Mouse (Mus musculus): Measurements from ENCODE around the gene Sh3bgrl3. TPM values are rescaled to one million over a fixed set of nuclear protein-coding genes. Genes with fewer than 3 reads are reported as not detected.
"Not testable (repeated sequence)": the region's sequence is repeated elsewhere in the genome, so short reads cannot be mapped to it uniquely, and the experiment has no call there.

Sh3bgrl3 gene
- polyA plus RNA-seq, 1 experiment from 2014 or later, result 312 TPM

DNA sequence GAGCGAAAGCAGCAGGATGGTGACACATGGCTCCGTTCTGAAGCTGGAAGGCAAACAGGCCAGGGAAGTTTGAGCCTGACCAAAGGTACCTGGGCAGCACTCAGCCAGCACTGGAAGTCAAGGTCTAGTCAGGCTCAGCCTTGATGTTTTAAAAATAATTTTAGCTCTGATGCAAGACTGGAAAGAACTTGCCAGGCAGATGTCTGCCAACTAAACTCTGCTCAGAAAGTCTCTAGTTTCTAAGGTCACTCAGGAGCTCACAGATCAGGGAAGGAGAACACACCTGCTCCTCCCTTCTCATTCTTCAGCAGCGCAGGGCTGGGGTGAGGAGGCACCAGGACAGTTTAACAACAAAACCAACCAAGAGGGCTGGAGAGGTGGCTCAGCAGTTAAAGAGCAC lies 25.8 kb upstream of the Sh3bgrl3 start:
- Histone ChIP-seq H3K36me3 (peaks cover 38% of the 10 kb centered on the region), H3K4me2 (replicated peaks) (no peak overlapping the region), H3K9ac (no peak overlapping the region), H3K9me3 (no peaks in the 10 kb centered on the region), H3K27me3 (replicated peaks) (no peaks in the 10 kb centered on the region), H3K27ac (no peak overlapping the region), H3K4me1 (no peaks in the 10 kb centered on the region), H3K4me3 (no peak overlapping the region)
- WGBS, result 98% methylated on average over 3 of the region's 3 CpGs
- ATAC-seq (ENCODE audit: low FRiP score, low read depth), result no peak

GRCm38 (mm10) chr4:134153656-134154055 lies 25.1 kb upstream of the Sh3bgrl3 start:
- Histone ChIP-seq H3K9me3 (no peaks in the 10 kb centered on the region), H3K27me3 (replicated peaks) (no peaks in the 10 kb centered on the region), H3K36me3 (peaks cover 41% of the 10 kb centered on the region), H3K9ac (no peak overlapping the region), H3K27ac (no peak overlapping the region), H3K4me3 (no peak overlapping the region), H3K4me2 (replicated peaks) (no peak overlapping the region), H3K4me1 (no peaks in the 10 kb centered on the region)
- 92% methylated on average over 3 of the region's 3 CpGs for WGBS
- ATAC-seq (ENCODE audit: low FRiP score, low read depth), result no peak

- Histone ChIP-seq H3K36me3 (peaks cover 51% of the 10 kb centered on the region), H3K4me3 (no peak overlapping the region), H3K9ac (no peak overlapping the region), H3K9me3 (no peaks in the 10 kb centered on the region), H3K4me2 (replicated peaks) (no peak overlapping the region), H3K27me3 (replicated peaks) (no peaks in the 10 kb centered on the region), H3K4me1 (no peaks in the 10 kb centered on the region), H3K27ac (no peak overlapping the region)
- 95% methylated on average over 3 of the region's 3 CpGs for WGBS
- no peak for ATAC-seq (ENCODE audit: low FRiP score, low read depth)
Measured at GRCm38 (mm10) chr4:134152112-134152511, 23.5 kb upstream of the Sh3bgrl3 start.

DNA sequence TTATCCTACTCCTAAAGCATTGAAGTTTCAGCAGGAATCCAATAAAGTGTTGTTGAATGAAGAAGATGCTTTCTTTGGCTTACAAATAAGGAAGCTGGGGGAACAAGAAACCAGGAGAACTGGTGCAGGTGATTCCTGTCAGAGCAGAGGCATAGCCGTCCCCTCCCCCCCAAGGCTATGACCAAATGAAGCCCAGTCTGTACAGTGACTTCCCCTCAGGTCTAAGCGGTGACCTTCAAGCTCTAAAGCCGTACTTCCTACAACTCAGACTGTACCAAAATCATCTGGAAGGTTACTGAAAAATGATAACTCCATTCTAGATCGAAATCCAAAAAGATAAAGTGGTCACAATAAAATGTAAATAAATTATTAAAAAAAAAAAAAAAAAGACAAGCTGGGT lies 20.8 kb upstream of the Sh3bgrl3 start:
- Histone ChIP-seq H3K27me3 (replicated peaks) (no peaks in the 10 kb centered on the region), H3K27ac (no peak overlapping the region), H3K4me3 (no peak overlapping the region), H3K4me1 (no peaks in the 10 kb centered on the region), H3K36me3 (peaks cover 48% of the 10 kb centered on the region), H3K9me3 (no peaks in the 10 kb centered on the region), H3K9ac (no peak overlapping the region), H3K4me2 (replicated peaks) (no peak overlapping the region)
- WGBS, result 93% methylated on average over 4 of the region's 4 CpGs
- ATAC-seq (ENCODE audit: low FRiP score, low read depth), result no peak

DNA sequence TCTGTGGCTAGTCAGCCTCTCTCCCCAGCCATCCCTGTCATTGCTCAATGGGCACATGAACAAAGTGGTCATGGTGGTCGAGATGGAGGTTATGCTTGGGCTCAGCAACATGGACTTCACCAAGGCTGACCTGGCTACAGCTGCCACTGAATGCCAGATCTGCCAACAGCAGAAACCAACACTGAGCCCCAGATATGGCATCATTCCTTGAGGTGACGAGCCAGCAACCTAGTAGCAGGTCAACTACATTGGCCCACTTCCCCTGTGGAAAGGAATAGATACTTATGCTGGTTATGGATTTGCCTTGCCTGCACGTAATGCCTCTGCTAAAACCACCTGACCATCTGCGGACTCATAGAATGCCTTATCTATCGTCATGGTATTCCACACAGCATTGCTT lies 15.7 kb upstream of the Sh3bgrl3 start:
- H3K36me3 ChIP-seq, result peaks cover 17% of the 10 kb centered on the region
- H3K4me1 ChIP-seq; ATAC-seq (ENCODE audit: low FRiP score, low read depth); H3K9ac ChIP-seq; H3K4me3 ChIP-seq; H3K9me3 ChIP-seq; H3K27ac ChIP-seq; H3K27me3 ChIP-seq (replicated peaks); H3K4me2 ChIP-seq (replicated peaks): not testable (repeated sequence)
- 94% methylated on average over 5 of the region's 5 CpGs for WGBS

GRCm38 (mm10) chr4:134138857-134139256 lies 10.3 kb upstream of the Sh3bgrl3 start:
- Histone ChIP-seq H3K4me2 (replicated peaks) (no peak overlapping the region), H3K9ac (no peak overlapping the region), H3K4me1 (no peaks in the 10 kb centered on the region), H3K4me3 (no peak overlapping the region), H3K27me3 (replicated peaks) (no peaks in the 10 kb centered on the region), H3K27ac (no peak overlapping the region), H3K36me3 (no peaks in the 10 kb centered on the region; the same call in 1 of the 2 replicates), H3K9me3 (no peaks in the 10 kb centered on the region)
- no peak for ATAC-seq (ENCODE audit: low FRiP score, low read depth)
- WGBS, result 91% methylated on average over 2 of the region's 2 CpGs

GRCm38 (mm10) chr4:134136280-134136926 lies 7.8 kb upstream of the Sh3bgrl3 start:
- Histone ChIP-seq H3K9ac (no peak overlapping the region), H3K27ac (no peak overlapping the region), H3K4me3 (no peak overlapping the region), H3K27me3 (replicated peaks) (no peaks in the 10 kb centered on the region), H3K9me3 (no peaks in the 10 kb centered on the region), H3K36me3 (peaks cover 4% of the 10 kb centered on the region), H3K4me1 (no peaks in the 10 kb centered on the region), H3K4me2 (replicated peaks) (no peak overlapping the region)
- WGBS, result 79% methylated on average over 3 of the region's 3 CpGs
- no peak for ATAC-seq (ENCODE audit: low FRiP score, low read depth)

GRCm38 (mm10) chr4:134132519-134133095 lies 4.0 kb upstream of the Sh3bgrl3 start:
- no peak overlapping the region for H3K27ac ChIP-seq
- 88% methylated on average over 8 of the region's 8 CpGs for WGBS
- no peak overlapping the region for H3K9ac ChIP-seq

DNA sequence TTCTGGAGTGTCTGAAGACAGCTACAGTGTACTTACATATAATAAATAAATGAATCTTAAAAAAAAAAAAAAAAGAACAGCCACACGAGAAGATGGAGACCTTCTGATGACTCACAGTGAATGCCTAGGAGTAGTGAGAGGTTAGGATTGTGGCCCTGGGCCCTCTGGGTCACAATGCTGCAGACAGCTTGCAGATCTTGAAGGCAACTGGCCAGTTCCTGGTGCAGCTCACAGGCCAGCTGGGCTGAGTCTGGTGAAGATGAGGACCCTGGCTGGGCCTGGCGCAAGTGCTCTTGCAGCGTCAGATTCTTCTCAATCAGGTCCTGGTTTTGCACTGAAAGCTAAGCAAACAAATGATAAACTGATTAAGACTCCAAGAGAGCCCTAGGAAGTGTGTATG lies 3.5 kb upstream of the Sh3bgrl3 start:
- 83% methylated on average over 3 of the region's 3 CpGs for WGBS
- no peak overlapping the region for H3K4me3 ChIP-seq
- H3K9me3 ChIP-seq, result no peaks in the 10 kb centered on the region
- no peak overlapping the region for H3K27ac ChIP-seq
- no peak overlapping the region for H3K4me2 ChIP-seq (replicated peaks)
- H3K27me3 ChIP-seq (replicated peaks), result no peaks in the 10 kb centered on the region
- no peak for ATAC-seq (ENCODE audit: low FRiP score, low read depth)
- no peak overlapping the region for H3K9ac ChIP-seq
- H3K4me1 ChIP-seq, result peaks cover 18% of the 10 kb centered on the region
- H3K36me3 ChIP-seq, result peaks cover 15% of the 10 kb centered on the region

More at GRCm38 (mm10) chr4:134132519-134133095, 4.0 kb upstream of the Sh3bgrl3 start:
- Histone ChIP-seq H3K27me3 (replicated peaks) (no peaks in the 10 kb centered on the region), H3K4me3 (no peak overlapping the region), H3K4me1 (peaks cover 13% of the 10 kb centered on the region), H3K4me2 (replicated peaks) (no peak overlapping the region), H3K9me3 (no peaks in the 10 kb centered on the region), H3K36me3 (peaks cover 15% of the 10 kb centered on the region)
- no peak for ATAC-seq (ENCODE audit: low FRiP score, low read depth)

- Histone ChIP-seq H3K9me3 (no peaks in the 10 kb centered on the region), H3K9ac (no peak overlapping the region), H3K27ac (no peak overlapping the region), H3K4me2 (replicated peaks) (peak overlapping the region; percentile 71), H3K36me3 (peaks cover 15% of the 10 kb centered on the region), H3K4me1 (peaks cover 21% of the 10 kb centered on the region), H3K4me3 (no peak overlapping the region), H3K27me3 (replicated peaks) (no peaks in the 10 kb centered on the region)
- ATAC-seq (ENCODE audit: low FRiP score, low read depth), result no peak
- WGBS, result 51% methylated on average over 6 of the region's 6 CpGs
Measured at GRCm38 (mm10) chr4:134129482-134129881, 893 bp upstream of the Sh3bgrl3 start.

GRCm38 (mm10) chr4:134128983-134129362 lies 384 bp upstream of the Sh3bgrl3 start:
- peak overlapping the region; percentile 76 for H3K9ac ChIP-seq
- H3K9me3 ChIP-seq, result no peaks in the 10 kb centered on the region
- peak overlapping the region; percentile 71 for H3K4me3 ChIP-seq
- peaks cover 15% of the 10 kb centered on the region for H3K36me3 ChIP-seq
- H3K4me2 ChIP-seq (replicated peaks), result peak overlapping the region; percentile 71
- peak; percentile 55 for ATAC-seq (ENCODE audit: low FRiP score, low read depth)
- peak overlapping the region; percentile 27; the same call in 1 of the 2 replicates for H3K27ac ChIP-seq
- 5% methylated on average over 14 of the region's 14 CpGs for WGBS
- no peaks in the 10 kb centered on the region for H3K27me3 ChIP-seq (replicated peaks)
- peaks cover 21% of the 10 kb centered on the region for H3K4me1 ChIP-seq

DNA sequence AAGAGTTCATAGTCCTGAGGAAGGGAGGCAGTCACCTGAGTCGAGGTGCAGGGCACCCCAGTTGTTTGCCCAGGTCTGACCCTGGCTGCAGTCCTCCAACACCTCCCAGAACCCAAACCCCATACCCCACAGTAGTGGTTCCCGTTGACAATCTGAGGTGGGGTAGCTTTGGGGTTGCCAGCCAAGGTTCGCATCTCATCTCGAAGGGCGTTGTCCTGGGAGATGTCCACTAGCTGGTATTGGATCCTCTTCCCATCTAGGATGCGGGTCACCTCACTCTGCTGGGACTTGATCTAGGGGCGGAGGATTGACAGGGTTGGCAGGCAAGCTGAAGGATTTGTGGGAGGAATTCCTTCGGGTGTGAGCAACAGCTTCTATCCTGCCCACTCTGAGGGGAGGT lies 796 bp downstream of the Sh3bgrl3 start:
- Histone ChIP-seq H3K9me3 (no peaks in the 10 kb centered on the region), H3K36me3 (peaks cover 15% of the 10 kb centered on the region), H3K4me2 (replicated peaks) (peak overlapping the region; percentile 71), H3K27me3 (replicated peaks) (no peaks in the 10 kb centered on the region), H3K9ac (peak overlapping the region; percentile 76), H3K4me3 (peak overlapping the region; percentile 71), H3K4me1 (peaks cover 21% of the 10 kb centered on the region), H3K27ac (no peak overlapping the region)
- no peak for ATAC-seq (ENCODE audit: low FRiP score, low read depth)
- 66% methylated on average over 8 of the region's 8 CpGs for WGBS

DNA sequence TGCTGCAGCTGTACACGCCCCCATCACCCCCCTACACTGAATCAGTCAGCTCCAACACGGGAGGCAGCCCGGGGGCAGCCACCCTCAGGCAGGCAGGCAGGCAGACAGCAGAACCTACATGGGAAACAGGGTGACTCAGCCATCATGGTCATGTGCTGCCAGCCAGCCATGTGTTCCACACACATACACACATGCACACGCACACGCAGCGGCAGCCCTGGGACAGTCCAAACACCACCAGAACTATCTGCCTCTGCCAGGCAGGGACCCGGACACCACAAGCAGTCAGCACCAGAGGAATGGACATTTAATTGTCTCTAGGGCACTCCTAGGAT lies 1.5 kb downstream of the Sh3bgrl3 start:
- Histone ChIP-seq H3K9me3 (no peaks in the 10 kb centered on the region), H3K4me2 (replicated peaks) (peak overlapping the region; percentile 71), H3K4me3 (no peak overlapping the region), H3K36me3 (peaks cover 15% of the 10 kb centered on the region), H3K4me1 (peaks cover 21% of the 10 kb centered on the region), H3K27me3 (replicated peaks) (no peaks in the 10 kb centered on the region), H3K9ac (0 out of 2 replicates have a peak overlapping the region, but pooled peaks have one; percentile 23), H3K27ac (no peak overlapping the region)
- ATAC-seq (ENCODE audit: low FRiP score, low read depth), result no peak
- 86% methylated on average over 7 of the region's 7 CpGs for WGBS

Data from neural tube, embryonic 12.5 days (tissue).